ENCODE assay signal across 28 mouse cellular contexts in the genomic region with DNA sequence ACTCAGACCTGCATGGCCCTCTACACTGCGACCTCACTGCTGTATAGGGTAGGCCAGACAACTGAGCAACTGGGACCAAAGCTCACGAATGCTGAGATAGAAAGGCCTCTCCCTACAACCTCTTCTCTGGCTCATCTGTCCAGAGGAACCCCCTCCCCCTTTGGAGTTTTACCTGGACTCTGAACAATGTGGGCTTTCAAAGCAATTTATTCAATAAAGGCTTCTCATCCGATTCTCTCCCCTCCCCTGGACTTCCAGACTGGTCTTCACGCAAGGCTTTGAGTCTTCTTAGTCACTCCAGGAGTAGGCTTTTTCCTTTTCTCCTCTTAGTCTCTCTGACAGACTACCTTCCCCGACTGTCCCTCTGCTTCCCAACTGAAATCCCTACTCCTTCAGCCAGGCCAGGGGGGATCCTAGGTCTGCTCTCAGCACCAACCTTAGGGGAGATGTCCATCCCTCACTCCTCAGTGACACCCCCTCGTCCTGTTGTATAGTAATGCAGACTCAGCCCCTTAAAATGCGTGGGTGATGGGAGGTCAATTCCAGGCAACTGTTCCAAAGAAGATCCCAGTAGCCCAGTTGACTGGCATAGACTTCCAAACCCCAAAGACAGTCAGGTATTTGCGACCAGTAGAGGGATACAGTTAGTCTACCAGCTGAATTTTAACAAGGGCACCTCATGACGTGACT. TPM values are rescaled to one million over a fixed set of nuclear protein-coding genes. Genes with fewer than 3 reads are reported as not detected.
DNase-seq lines count a peak whose midpoint lies in the region; ATAC-seq and TF ChIP-seq lines count a peak whose summit lies in the region.
"Had no signal": no experiment of that assay in that cellular context is flagged by ENCODE, and none has a peak within 500 bp of the region (broad histone marks: within the 10 kb centered on the region; RNA-seq: fewer than 3 reads in every experiment).

No protein-coding gene starts in this region.

- intact Hi-C loops in left cerebral cortex, adult 2 months (cut with DNase I): no loop called here
- intact Hi-C loops in left cerebral cortex, postnatal 4 days (cut with DNase I): no loop called here

- peak; percentile 19 for DNase-seq in embryo, embryonic 10.5 days (ENCODE audit: low spot score)
- no peak for DNase-seq in embryo, embryonic 11 days
- no peak for DNase-seq in left cerebral cortex, adult 2 months (ENCODE audit: extremely low spot score in 1 of 2, low spot score in 2 of 2)
- no peak for DNase-seq in left cerebral cortex, postnatal 4 days
- DNase-seq in forebrain, embryonic 10.5 days (ENCODE audit: extremely low spot score, low spot score): no peak
- DNase-seq in frontal cortex, postnatal 10 days (ENCODE audit: low spot score in 2 of 2): no peak
- DNase-seq: adrenal gland, adult 8-10 months; cerebellum, adult 18-20 months; cerebellum, postnatal 36 days; gastrocnemius, postnatal 14 days; heart, adult 11 months; kidney, adult 9 months; kidney, postnatal 25 days; liver; lung, postnatal 4 days had no signal

- H3K4me2 ChIP-seq in forebrain, embryonic 16.5 days (ENCODE audit: low read length): peak overlapping the region; percentile 67
- H3K4me2 ChIP-seq: embryonic facial prominence, embryonic 15.5 days; heart, embryonic 11.5 days; liver, embryonic 15.5 days had no signal

- WGBS in forebrain, embryonic 10.5 days: 21% methylated on average over 9 of the region's 9 CpGs
- WGBS in forebrain, embryonic 16.5 days: 19% methylated on average over 9 of the region's 9 CpGs

- no peaks in the 10 kb centered on the region for H3K9me3 ChIP-seq in forebrain, embryonic 10.5 days
- H3K9me3 ChIP-seq in forebrain, embryonic 16.5 days (ENCODE audit: control insufficient read depth, low read length): no peaks in the 10 kb centered on the region
- H3K9me3 ChIP-seq: embryonic facial prominence, embryonic 15.5 days; liver, embryonic 15.5 days had no signal

- H3K4me3 ChIP-seq in left cerebral cortex, adult 2 months: peak overlapping the region; percentile 17; the same call in 1 of the 2 replicates
- H3K4me3 ChIP-seq in forebrain, embryonic 10.5 days: peak overlapping the region; percentile 78
- peak overlapping the region; percentile 72 for H3K4me3 ChIP-seq in forebrain, embryonic 16.5 days (replicated peaks; ENCODE audit: low read length)
- H3K4me3 ChIP-seq: embryonic facial prominence, embryonic 15.5 days; liver, embryonic 15.5 days had no signal

- H3K4me1 ChIP-seq in forebrain, embryonic 10.5 days: peaks cover 79% of the 10 kb centered on the region
- H3K4me1 ChIP-seq in forebrain, embryonic 16.5 days (replicated peaks; ENCODE audit: control insufficient read depth, insufficient read depth, low read length): peaks cover 63% of the 10 kb centered on the region
- H3K4me1 ChIP-seq: liver, embryonic 15.5 days had no signal

- peaks cover 100% of the 10 kb centered on the region for H3K27me3 ChIP-seq in forebrain, embryonic 10.5 days (ENCODE audit: poor library complexity, severe bottlenecking)
- peaks cover 5% of the 10 kb centered on the region for H3K27me3 ChIP-seq in forebrain, embryonic 16.5 days (replicated peaks; ENCODE audit: control insufficient read depth, insufficient read depth, low read length)

- H3K27ac ChIP-seq in left cerebral cortex, adult 2 months: peak overlapping the region; percentile 77; the same call in 1 of the 2 replicates
- peak overlapping the region; percentile 94 for H3K27ac ChIP-seq in forebrain, embryonic 10.5 days
- H3K27ac ChIP-seq in forebrain, embryonic 16.5 days (ENCODE audit: low read length): no peak overlapping the region; the same call in 1 of the 2 replicates
- H3K27ac ChIP-seq: embryonic facial prominence, embryonic 15.5 days; liver, embryonic 15.5 days; stomach, postnatal 0 days had no signal

- no peak; the same call in 1 of the 2 replicates for TF ChIP-seq CTCF in left cerebral cortex, adult 2 months (IDR thresholded peaks at IDR 0.05)

- peak overlapping the region; percentile 20 for H3K9ac ChIP-seq in forebrain, embryonic 16.5 days (replicated peaks; ENCODE audit: low read depth, low read length)
- H3K9ac ChIP-seq: embryonic facial prominence, embryonic 15.5 days; liver, embryonic 15.5 days had no signal

- ATAC-seq in forebrain, embryonic 16.5 days: no peak
- no peak for ATAC-seq in megakaryocyte, adult 5-6 weeks (ENCODE audit: poor library complexity, severe bottlenecking)
- ATAC-seq: activated CD4-positive, CD25-positive, alpha-beta regulatory T cell, adult 4 months had no signal

- peaks cover 60% of the 10 kb centered on the region for H3K36me3 ChIP-seq in forebrain, embryonic 10.5 days (replicated peaks)
- H3K36me3 ChIP-seq in forebrain, embryonic 16.5 days (ENCODE audit: control insufficient read depth, insufficient read depth): no peaks in the 10 kb centered on the region
- H3K36me3 ChIP-seq: embryonic facial prominence, embryonic 15.5 days; liver, embryonic 15.5 days had no signal

RNA-seq across cellular contexts. Expression of a gene that starts 4.7 kb away (rescaled TPM):
- 10 to 100 TPM; 32.8 to 40.1 TPM for total RNA-seq in left cerebral cortex, adult 2 months (2021)
- total RNA-seq in left cerebral cortex, postnatal 4 days (2021): 10 to 100 TPM; 41.1 to 50.2 TPM
- 26.5 and 35.8 TPM in 2 replicates for polyA plus RNA-seq in forebrain, embryonic 10.5 days (2016; fragmentation: Nextera tagmentation; extraction: Ambion mirVana)
- 57.5 and 59.7 TPM in 2 replicates for polyA plus RNA-seq in forebrain, embryonic 16.5 days (2015; fragmentation: Nextera tagmentation; extraction: Ambion mirVana)
- total RNA-seq in megakaryocyte, adult 5-6 weeks (2015): not detected in 2 replicates
- not detected in 2 replicates for total RNA-seq in megakaryocyte, adult 5-6 weeks (2017)
- total RNA-seq: adrenal gland, adult 8-10 months; gastrocnemius, postnatal 14 days; hematopoietic stem cell, adult 5-6 weeks had no signal
- polyA plus RNA-seq: activated CD4-positive, CD25-positive, alpha-beta regulatory T cell, adult 4 months; heart, embryonic 11.5 days; heart, postnatal 0 days; intestine, embryonic 14.5 days; liver, embryonic 15.5 days; lung, embryonic 16.5 days; small intestine, adult 2 months; stomach, postnatal 0 days; thymus, postnatal 0 days had no signal

RNA-seq across cellular contexts. Expression of a gene that starts 54.3 kb away (rescaled TPM):
- total RNA-seq in left cerebral cortex, adult 2 months (2021): 10 to 100 TPM; 40.8 to 41.6 TPM
- 10 to 100 TPM; 41.1 to 41.7 TPM for total RNA-seq in left cerebral cortex, postnatal 4 days (2021)
- polyA plus RNA-seq in forebrain, embryonic 10.5 days (2016; fragmentation: Nextera tagmentation; extraction: Ambion mirVana): 57.4 and 59.1 TPM in 2 replicates
- polyA plus RNA-seq in forebrain, embryonic 16.5 days (2015; fragmentation: Nextera tagmentation; extraction: Ambion mirVana): 31.9 and 32.6 TPM in 2 replicates
- 14.9 and 16.4 TPM in 2 replicates for total RNA-seq in megakaryocyte, adult 5-6 weeks (2015)
- total RNA-seq in megakaryocyte, adult 5-6 weeks (2017): 19.8 and 20.2 TPM in 2 replicates

Comparison
In these comparisons a context has a peak if more than half of its experiments do, and no peak if none do; other contexts are left out.
1. H3K4me3 ChIP-seq: peak in every context shown above with its lines; median percentile 78 in forebrain, embryonic 10.5 days; 72 in forebrain, embryonic 16.5 days; 17 in left cerebral cortex, adult 2 months.
2. RNA of a gene that starts 4.7 kb away (total RNA-seq): 41.1 to 50.2 TPM in left cerebral cortex, postnatal 4 days and 32.8 to 40.1 TPM in left cerebral cortex, adult 2 months; not detected in megakaryocyte, adult 5-6 weeks; every median in the first group is over 10 times any median in the second.